Mouse (Mus musculus) R1 (cell line): ENCODE measurements around the gene Slco4a1.

Source experiments
- DNase-seq: peaks from one replicate; pipeline ENCODE4 v3.0.0-alpha.2; 2018; ENCODE audit warnings: low read depth, low spot score

Gene Slco4a1

DNA sequence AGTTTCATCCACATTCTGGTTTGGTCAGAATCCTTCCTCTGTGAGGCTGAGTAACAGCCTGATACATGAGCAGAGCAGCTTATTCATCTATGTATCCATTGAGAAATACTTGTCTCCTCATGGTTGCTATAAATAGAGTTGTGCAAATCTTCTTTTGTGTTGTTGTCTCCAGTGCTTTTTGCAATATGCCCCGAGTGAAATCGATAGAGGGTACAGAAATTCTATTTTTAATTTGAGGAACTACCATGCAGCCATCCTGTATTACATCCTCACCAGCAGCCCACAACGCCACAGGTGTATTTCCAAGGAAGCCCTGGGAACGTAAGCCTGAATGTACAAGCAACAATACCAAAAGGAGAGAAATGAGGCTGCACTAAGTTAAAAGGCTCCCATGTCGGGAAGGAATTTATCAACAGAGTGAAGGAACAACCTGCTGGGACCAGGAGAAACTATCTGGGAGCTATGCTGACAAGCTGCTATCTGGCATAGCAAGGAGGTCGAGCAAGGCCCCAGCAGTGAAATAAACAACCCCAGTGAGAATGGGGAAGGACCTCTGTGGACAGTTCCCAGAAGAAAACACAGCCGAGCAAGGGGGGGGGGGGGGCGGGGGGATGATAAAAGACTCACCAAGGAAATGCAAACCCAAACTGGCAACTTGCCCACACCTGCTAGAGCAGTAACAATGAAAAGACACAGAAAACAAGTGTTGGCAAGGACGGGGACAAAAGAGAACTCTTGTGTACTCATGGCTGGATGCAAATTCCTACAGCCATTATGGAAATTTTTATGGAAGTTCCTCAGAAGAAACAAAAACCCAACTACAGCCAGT lies 10.9 kb upstream of the Slco4a1 start:
- DNase-seq, result peak; percentile 44

DNA sequence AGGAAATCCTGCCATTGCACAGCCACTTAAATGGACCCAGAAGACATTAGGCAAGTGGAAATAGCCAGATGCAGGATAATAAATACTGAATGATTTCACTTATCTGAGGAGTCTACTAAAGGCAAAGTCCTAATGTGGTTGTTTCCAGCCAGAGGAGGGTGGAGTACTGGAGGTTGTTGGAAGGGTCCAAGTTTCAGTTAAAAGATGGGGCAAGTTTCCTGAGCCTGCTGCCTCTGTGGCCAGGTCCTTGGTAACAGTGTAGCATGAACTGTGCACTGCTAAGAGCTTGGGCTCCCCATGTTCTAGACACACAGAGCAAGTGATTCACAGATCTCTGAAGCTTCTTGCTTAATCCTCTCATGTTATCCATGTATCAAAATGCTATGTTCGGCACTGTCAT lies 10.1 kb upstream of the Slco4a1 start:
- DNase-seq, result no peak

DNA sequence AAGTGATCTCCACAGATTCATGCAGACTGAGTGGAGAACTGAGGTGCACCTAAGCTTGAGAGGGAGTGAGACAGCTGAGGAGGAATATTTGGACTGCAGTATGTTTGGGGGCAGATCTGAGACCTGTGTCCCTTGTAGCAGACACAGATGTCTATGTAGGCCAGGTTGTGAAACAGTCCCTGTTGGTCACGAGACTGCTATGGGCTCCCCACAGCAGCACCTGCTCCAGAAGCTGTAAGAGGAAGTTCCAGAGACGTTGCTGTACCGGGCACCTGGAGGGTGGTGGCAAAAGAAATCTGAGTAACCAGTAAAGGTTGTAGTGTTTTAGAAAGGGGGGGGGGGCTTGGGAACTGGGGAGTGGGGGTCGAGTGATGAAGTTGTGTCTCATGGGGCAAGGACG lies 7.0 kb upstream of the Slco4a1 start:
- no peak for DNase-seq

DNA sequence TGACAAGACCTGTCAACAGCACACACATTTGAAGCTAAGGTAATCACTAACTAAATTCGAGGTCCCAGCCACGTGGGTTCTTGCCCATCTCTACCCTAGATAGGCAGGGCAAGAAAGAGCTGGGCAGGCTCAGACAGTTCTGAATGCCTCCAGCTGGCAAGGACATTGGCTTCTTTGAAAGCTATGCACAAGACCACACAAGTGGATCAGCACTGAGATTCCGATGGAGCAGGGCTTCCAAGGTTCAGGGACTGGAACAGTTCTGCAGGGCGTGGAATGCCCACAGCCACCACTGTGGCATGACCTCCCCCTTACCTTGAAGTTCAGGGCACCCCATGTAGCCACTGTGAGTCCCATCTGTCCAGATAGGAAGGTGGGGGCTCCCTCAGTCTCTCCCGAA lies 5.5 kb upstream of the Slco4a1 start:
- no peak for DNase-seq

DNA sequence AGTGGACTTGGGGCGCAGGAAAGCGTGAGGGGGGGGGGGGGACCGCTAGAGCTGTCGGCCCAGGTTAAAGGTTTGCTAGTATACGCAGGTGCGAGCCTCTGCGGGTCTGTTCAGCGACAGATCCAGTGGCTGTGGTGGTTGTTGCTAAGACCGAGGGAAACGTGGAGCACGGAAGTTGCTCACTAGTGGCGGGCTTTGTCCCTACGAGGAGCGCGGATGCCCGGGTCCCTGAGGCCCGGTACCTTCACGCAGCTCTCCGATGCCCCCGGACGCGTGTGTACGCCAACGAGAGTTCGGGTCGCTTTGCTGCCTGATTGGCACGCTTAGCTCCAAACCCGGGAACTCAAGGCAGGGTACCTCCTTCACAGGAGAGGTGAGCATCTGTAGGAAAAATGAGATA lies 660 bp downstream of the Slco4a1 start:
- DNase-seq, result no peak

DNA sequence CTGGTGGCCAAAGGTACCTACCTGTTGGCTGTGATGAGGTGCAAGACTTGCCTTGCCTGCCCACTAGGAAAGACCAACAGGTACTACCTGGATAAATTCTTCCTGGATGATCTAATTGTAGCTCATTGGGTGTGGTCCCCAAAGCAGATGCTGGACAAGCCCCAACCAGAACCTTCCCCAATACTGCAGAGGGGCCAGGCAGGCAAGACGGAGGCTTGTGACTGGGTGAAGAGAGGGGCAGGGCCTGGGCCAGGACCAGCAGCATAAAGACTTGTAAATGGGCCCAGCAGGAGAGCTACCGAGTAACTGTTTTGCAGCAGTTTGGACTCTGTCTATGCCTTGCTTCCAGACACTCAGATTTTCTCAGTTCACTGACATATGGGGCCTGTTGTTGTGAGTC lies 1.6 kb downstream of the Slco4a1 start:
- DNase-seq, result peak; percentile 93

- no peak for DNase-seq
These were observed 3.4 kb downstream of the Slco4a1 start for GRCm38 (mm10) chr2:180459437-180459836.

DNA sequence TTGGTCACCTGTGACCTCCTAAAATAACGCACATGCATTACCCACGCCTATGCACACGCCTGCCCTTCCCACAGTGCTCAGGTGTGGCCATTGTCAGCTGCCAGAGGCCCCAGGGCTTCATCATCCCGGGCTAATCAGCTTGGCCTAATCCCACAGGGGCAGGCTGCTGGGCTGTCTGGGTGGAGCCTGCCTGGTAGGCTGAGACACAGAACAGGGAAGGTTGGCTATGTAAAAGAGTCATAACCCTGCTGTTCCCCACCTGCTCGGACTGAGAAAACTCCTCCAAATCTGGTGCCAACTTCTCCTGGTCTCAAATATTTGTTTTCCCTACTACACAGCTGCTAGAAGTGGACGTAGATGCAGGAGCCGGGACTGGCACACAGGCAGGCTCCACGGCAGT lies 4.8 kb downstream of the Slco4a1 start:
- DNase-seq, result no peak

DNA sequence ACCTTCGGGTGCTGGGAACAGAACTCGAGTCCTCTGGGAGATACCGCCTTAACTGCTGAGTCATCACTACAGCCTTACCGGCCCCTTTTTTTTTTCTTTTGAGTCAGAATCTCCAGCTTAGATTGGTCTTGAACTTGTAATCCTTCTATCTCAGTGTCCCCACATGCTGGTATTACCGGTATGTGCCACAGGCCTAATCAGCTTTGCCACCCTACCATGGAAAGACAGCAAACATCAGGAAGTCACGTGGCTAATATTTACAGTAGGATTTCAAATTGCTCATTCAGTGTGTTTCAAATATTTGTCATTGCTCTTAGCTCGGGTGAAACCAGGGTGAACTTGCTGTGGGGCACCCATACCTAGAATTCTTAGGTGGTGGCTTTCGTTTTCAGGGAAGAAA lies 6.5 kb downstream of the Slco4a1 start:
- DNase-seq, result no peak

DNA sequence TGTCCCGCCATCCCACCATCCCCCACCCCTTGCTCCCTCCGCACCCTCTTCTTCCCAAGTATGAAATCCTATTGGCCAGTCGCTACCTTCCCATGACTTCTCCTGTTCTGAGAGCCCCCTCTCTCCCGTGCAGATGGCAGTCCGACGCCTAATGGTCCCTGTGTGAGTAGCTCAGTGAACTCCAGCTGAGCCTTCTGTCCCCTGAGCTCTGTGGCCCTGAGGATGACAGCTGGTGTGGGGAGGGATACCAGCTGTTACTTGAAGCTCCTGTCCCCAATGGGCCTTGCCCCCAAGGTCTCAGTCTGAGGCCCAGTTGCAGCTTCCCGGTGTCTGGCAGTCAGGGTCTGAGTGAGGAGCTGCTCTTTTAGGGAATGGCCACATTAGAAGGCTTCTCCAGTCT lies 10.5 kb downstream of the Slco4a1 start:
- DNase-seq, result no peak

DNA sequence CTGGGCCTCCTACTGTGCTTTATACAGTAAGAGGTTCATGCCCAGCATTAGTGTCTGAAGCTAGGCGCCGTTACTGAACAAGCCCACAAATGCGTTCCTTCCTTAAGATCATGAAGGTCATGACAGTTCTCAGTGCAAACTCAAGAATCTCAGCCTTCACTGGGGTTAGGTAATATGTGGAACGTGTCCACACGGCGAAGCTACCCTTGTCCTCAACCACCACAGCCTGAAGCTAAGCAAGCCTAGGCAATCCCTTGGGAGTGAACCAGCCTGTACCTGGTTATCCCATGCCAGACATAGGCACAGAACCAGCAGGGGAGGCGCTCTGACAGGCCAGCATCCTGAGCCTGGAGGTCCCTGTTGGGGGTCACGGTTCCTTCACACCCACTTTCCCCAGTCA lies 12.8 kb downstream of the Slco4a1 start:
- no peak for DNase-seq

DNA sequence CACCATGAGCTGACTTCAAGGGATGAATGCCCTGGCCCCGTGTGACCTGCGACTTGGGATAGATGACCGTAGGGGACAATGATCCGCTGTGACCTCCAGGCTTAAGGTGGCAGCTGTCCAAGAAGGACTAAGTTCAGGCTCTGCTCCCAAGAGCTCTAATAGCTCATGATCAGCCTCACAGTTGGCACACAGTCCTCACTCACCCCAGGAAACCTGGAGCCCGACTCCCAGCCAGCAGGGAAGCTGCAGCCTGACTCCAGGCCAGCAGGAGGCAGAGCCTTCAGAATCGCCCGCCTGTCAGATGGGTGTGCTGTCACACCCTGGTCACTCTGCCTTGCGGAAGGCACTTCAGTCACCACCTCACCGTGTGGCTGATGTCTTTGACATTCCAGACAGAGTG lies 13.7 kb downstream of the Slco4a1 start:
- DNase-seq, result no peak

DNA sequence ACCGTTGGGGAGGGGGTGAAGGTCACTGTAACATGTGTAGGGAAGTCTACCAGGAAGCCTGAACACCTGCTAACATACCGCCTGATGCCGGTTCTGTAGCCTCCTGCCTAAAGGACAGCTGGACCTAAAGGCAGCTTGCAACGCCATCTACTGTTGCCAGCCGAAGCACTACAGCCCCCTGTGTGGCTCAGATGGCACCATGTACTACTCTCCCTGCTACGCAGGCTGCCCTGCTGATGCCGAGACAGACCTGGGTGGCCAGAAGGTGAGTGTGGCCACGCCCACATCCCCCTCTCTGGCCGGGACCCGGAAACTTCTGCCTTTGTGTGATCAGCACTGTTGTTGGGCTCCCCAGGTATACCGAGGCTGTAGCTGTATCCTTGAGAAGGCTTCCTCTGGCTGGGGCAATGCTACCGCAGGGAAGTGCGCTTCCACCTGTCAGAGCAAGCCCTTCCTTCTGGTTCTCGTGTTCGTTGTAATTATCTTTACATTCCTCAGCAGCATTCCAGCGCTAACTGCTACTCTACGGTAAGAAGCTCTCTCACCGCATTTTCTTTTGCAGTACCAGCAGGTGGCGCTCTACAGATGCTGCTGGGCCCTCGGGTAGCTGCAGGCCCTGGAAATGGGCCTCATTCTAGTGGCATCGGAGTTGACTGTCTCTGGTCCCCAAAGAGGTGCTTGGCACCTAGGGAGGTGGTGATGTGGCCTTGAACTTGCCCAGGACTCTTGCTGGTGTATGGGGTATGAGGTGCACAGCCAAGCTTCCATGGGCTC lies 16.4 kb downstream of the Slco4a1 start:
- DNase-seq, result peak; percentile 83

DNA sequence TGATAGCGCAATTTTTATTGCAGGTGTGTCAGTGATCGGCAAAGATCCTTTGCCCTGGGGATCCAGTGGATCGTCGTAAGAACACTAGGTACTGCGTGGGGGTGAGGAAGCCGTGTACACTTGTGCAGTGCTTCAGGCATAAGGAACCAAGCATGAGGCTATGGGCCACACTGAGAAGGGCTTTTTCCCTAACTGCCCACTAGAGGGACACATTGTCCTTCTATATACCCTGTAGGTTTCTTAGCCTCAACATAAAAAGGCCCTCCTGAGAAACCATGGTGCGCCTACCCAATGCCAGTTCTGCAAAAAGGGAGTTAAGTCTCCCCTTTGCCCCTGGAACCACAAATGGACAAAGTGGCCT lies 17.0 kb downstream of the Slco4a1 start:
- peak; percentile 80 for DNase-seq

GRCm38 (mm10) chr2:180474864-180475263 lies 18.8 kb downstream of the Slco4a1 start:
- DNase-seq, result no peak

- peak; percentile 23 for DNase-seq
These were observed 26.2 kb downstream of the Slco4a1 start for GRCm38 (mm10) chr2:180482274-180482673.

DNA sequence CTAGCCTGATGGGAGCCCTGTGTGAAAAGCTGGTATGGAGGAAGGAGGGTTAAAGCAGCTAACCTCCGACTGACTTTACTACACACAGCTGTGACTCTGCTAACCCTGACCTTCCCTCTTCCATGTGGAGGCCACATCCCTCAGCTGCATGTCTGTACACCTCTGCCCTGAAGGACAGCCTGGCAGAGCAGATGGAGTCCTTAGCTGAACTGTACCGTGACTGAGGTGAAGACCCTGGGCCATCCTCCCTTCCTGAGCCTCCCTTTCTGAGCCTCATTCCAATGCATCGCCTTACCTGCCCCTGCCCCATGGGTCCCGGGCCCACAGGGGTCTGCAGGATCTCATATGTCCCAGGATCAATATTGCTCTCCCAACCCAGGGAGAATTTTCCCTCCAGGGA lies 28.8 kb downstream of the Slco4a1 start:
- DNase-seq, result no peak

GRCm38 (mm10) chr2:180485306-180485705 lies 29.3 kb downstream of the Slco4a1 start:
- DNase-seq, result no peak

- DNase-seq, result peak; percentile 72
These were observed 32.2 kb downstream of the Slco4a1 start for GRCm38 (mm10) chr2:180488210-180488751.

DNA sequence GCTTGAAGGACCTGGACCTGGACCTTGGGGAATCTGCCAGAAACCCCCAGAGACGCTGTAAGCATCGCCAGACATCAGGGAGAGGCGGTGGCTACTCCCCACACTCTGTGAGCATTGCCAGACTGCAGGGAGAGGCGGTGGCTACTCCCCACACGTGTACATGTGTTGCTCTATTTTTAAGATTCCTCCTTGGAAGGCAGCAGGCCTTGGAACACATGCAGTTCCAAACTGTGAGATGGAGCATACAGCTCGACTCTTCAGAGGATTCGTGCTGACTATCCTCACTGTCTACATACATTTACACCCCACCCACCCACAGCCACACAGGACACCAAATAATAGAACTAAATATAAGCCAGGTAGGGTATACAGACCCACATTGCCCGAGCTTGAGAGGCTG lies 39.9 kb downstream of the Slco4a1 start:
- no peak for DNase-seq

GRCm38 (mm10) chr2:180499741-180500140 lies 43.7 kb downstream of the Slco4a1 start, which contains the start of gene Ntsr1:
Ntsr1 (plus strand) TSS chr2:180499976.
- DNase-seq, result peak; percentile 4

GRCm38 (mm10) chr2:180500726-180501125 lies 44.7 kb downstream of the Slco4a1 start:
- no peak for DNase-seq
